Mouse (Mus musculus): Measurements from ENCODE around the gene Setd1b.

The Setd1b gene

DNA sequence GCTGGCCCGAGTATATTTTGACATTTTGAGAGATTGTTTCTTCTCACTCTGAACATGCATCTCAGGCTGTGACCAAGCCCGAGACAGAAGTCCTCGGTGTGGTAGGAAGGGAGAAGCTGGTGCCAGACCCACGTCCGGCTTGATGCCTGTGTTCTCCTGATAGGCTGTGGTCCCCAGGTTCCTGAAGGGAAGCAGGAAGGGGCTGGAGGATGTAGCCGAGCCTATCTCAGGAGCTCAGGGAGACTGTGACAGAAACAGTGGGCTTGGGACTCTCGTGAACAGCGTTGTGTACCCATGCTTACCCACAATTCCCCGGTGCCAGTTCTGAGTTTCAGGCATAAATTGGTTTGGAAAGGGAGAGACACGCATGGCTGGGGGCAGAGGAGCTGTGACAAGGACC, 23.2 kb upstream of the Setd1b start:
- TF ChIP-seq GATA4 (IDR thresholded peaks at IDR 0.05; ENCODE audit: insufficient replicate concordance, low read length): peak; percentile 25; the same call in 1 of the 2 replicates

DNA sequence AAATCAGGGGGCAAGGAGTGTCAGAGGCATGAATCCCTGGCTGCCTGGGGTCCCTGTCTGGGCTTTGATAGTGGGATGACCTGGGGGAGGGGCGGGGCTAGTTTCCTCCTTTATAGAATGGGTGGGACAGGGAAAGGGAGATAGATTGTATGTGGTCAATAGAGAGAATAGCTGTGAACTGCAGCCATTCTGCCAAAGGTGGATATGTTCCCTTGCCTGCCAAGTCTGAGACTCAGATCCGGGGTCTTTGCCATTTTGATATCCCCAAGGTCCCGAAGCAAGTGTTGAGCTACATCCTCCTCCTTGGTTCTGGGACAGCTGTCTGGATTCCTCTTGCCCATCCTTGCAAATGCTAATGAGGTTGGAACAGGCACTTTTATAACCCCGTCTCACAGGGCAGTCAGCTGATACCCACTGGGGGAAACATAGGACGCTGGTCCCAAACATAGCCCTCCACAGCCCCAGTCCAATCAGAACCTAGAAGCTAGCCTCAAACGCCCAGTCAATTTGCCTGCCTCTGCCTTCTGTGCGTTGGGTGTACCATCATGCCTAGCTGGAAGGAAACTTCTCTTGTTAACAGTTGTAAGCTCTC, 21.3 kb upstream of the Setd1b start:
- no peak for TF ChIP-seq GATA4 (IDR thresholded peaks at IDR 0.05; ENCODE audit: insufficient replicate concordance, low read length)

DNA sequence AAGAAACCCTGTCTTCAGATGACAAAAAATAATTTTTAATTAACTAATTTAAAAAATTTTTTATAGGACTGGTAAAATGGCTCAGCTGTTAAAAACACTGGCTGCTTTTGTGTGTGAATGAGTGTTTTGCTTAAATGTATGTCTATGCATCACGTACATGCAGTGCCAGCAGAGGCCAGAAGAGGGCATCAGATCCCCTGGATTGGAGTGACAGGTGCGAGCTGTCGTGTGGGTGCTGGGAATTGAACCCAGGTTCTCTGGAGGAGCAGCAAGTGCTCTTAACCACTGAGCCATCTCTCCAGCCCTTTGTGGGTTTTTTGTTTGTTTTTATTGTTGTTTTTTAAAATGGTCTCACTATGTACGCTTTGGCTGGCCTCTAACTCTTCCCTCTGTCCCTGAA, 19.8 kb upstream of the Setd1b start:
- no peak for TF ChIP-seq GATA4 (IDR thresholded peaks at IDR 0.05; ENCODE audit: insufficient replicate concordance, low read length)

DNA sequence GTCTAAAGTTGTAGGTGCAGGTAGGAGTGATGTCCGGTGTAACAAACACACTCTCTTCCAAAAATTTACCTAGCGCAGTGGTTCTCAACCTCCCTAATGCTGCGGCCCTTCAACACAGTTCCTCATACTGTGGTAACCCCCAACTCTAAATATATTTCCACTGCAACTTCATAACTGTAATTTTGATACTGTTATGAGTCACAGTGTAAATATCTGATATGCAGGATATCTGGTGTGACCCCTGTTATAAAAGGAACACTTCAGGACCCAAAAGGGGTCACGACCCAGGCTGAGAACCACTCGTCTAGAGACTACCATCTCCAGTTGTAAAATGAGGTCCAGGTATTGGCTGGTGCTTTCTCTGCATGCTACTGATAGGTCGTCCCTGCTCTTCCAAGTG, 16.9 kb upstream of the Setd1b start:
- TF ChIP-seq GATA4 (IDR thresholded peaks at IDR 0.05; ENCODE audit: insufficient replicate concordance, low read length): no peak

DNA sequence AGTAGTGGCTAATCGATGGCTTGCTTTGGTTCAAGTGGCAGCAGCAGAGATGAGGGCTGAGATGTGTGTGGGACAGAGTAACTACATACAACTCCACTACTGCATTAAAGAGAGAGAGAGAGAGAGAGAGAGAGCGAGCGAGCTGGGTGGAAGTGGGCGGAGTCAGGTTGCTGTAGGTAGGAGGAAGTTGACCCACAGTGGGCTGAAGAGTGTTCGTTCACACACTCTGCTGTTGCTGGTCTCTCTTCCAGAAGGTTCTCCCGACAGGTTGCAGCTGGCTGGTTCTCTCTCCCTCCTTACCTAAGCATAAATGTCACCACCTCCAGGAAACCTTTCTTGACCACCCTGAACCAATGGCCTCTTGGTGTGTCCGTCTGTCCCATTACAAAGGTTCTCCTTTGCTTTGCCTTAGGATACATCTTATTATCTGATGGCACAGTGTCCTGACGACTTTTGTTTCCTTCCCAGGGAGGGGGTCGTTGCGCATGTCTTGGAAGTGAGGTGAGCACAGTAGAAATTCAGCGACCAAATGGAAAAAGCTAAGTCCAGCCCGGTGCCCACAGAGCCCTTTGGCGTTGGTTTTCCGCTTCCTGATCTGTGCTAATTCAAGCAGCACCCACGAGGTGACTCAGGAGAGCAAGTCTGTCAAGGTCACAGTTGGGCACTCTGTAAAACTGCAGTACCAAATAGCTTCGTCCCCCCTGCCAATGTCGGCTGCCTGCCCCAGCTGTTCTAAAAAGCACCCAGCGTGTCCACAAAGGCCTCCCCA, 16.2 kb upstream of the Setd1b start:
- TF ChIP-seq GATA4 (IDR thresholded peaks at IDR 0.05; ENCODE audit: insufficient replicate concordance, low read length): no peak

DNA sequence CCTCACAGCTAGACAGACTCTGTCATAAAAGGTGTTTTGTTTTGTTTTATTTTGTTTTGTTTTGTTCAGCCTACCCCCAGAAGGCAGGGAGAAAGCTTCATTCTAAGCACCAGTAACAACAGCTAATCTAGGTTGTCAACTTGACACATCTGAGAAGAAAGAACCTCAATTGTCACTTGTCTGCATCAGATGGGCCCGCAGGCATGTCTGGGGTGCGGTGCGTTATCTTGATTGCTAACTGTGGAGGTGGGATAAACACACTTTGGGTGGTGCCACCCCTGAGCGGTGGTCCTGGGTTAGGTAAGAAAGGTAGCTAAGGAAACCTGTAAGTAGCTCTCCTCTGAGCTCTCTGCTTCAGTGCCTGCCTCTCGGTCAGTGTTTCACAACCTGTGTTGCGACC, 15.0 kb upstream of the Setd1b start:
- no peak for TF ChIP-seq GATA4 (IDR thresholded peaks at IDR 0.05; ENCODE audit: insufficient replicate concordance, low read length)

DNA sequence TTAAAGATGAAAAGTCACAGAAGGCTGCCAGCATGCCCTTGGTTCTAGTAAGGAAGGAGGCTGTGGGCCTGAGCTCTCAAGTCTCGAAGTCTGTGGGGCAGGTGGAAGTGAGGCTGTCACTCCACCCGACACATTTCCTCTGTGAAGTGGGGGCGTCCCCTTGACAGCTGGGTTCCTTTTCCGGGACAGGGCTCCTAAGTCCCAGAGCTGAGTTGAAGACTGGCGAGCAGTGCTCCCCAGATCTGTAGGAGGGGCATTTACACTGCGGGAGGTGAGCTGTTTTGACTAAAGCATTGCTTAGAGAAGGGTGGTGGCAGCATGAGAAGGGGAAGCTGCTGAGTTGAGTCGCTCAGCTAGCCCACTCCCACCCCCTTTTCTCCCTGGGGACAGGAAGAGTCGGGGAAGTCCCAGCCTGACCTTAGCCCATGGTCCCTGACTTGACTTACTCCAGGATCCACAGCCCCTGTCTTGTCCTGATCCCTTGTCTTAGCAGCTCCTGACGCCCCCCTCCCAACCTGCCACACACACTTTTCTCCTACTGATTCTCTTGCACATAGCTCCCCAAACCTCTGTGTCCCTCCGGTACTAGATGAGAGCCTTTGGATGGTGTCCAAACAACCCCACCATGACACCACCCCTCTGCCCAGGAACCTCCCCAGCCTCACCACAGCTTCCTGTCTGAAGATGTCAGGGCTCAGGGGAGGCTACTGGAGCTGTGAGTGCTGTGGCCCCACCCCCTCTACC, 13.4 kb upstream of the Setd1b start:
- no peak for TF ChIP-seq GATA4 (IDR thresholded peaks at IDR 0.05; ENCODE audit: insufficient replicate concordance, low read length)

DNA sequence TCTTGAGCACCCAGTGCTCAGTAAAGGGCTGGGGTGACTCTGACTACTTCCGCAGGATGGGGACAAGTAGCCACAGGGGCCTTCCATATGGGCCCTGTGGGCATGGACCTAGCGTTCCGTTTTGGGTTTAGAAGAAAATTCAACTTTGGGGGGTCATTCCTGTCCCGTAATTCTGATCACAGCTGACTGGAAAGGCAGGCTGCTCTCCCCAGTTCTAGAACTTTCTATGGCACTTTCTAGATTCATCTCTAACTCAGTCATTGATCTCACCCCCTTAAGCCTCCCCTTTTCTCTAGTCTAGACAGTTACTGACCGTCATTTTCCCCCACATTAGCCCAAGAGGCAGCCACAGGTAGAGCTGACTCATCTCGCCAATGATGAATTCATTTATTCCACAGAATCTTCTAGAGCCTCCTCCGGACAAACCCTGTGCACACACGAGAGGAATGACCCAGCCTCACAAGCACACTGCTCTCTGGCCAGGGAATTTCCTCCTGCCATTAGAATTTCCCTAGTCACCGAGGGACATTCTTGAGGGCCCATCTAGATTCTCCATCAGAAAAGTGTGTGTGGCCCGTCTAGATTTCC, 12.7 kb upstream of the Setd1b start:
- no peak for TF ChIP-seq GATA4 (IDR thresholded peaks at IDR 0.05; ENCODE audit: insufficient replicate concordance, low read length)

DNA sequence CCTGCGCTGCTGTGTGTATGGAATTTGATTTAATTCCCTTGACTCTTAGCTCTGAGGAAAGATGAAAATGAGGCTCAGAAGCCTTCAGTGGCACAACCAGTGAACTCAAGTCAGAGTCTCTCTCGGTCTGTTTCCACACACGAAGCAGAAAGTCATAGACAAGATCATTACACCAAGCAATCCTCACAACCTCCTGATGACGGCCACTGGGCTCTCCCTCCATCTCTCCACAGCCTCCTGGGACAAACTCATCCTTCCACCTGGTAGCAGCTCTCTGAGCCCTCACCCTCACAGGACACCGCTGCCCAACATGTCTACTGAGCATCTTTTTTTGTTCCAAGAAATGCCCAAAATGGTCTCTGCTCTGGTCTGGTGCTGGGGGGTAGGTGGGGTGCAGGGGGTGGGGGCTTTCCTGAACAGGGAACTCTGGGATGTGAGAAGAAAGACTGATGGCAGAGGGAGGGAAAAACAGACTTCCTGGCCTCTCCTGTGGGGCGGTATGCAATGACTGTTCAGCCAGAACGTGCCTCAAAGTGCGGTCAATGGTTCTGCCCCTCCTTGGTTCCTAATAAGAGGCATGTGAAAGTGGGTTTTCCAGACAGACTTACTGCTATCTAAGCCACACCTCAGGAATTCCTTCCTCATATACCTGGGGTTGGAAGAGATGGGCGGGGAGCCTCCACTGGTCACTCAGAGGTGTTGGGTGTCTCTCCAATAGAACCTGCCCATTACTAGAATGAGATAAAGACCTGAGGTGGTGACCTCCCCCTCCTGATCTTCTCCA, 11.8 kb upstream of the Setd1b start:
- no peak for TF ChIP-seq GATA4 (IDR thresholded peaks at IDR 0.05; ENCODE audit: insufficient replicate concordance, low read length)

DNA sequence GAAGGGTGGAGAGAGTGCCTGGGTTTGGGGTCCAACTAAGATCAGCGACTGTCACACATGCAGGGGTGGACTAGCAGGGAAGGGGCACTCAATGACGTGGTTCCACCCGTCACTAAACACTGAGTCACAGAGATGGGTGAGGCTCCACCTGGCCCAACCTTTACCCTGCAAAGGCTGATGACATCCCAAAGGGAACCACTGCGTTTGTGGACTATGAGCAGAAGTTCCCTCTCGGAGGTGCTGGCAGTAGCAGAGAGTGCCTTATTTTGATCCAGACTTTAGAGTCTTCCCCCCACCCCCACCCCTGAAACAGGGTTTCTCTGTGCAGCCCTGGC, 11.2 kb upstream of the Setd1b start:
- no peak for TF ChIP-seq GATA4 (IDR thresholded peaks at IDR 0.05; ENCODE audit: insufficient replicate concordance, low read length)

DNA sequence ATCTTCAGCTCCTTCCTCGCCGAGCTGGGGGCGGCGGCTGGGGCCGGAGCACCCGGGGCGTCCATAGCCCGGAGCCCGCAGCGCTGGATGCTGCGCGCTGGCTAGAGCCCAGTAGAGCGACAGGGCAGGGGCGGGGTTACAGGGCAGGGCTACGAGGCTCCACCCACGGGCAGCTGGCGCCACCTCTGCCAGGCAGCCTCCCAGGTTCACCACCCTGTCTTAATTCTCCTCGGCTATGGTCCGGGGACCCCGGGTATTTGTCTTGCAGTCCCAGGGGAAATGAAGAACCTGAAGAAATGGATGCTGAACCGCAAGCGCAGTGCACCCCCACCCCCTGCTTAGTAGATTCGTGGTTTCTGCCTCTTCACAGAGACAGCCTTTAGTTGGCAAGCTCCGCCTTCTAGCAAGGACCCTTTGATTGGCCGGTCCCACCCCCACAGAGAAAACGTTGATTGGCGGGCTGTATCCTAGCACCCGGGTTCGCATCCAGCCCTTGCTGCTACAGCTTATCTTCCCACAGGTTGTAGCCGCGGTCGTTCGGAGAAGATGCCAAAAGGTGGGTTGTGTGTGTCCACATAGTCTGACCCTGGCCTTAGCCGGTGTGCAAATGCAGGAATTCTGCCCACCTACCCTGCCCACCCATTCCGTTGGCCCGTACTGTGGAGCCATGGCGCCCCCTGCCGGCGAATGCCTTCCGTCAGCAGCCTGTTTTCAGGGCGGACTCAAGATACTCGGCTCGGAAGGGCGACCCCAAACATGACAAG, 9.5 kb upstream of the Setd1b start, which contains the start of gene Rhof:
Gene Rhof, minus strand, starts transcription at position 385 of the 764 bp plus-strand sequence.
- no peak for TF ChIP-seq GATA4 (IDR thresholded peaks at IDR 0.05; ENCODE audit: insufficient replicate concordance, low read length)

DNA sequence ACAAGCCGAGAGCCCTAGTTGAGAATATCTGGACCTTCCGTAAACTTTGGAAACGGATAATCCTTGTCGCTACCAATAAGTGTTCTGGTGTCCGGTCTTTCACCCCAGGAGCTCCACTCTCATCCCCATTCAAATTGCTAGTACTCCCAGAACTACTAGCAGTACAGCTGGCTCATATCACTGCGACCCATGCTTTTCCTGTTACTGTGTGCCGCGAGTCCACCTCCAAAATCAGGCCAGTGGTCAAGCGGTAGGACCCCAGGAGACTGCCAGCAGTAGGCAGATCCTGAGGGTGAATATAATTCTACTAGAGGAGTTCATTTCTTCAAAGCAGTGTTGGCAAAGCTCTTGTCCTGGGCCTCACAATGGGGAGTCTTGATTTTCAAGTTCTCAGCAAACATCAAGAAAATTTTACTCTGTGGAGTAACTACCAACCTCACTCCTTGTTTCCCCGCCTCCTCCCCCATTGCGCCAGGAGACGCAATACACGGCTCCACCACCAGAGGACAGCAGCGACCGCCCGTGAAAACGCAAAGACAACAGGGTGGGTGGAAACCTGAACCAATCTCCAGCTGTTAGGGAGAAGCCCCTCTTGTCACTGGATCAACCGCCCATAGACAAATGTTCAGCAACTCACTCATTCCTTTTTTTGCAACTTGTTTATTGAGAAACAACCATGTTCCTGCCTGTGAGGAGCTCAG, 8.8 kb upstream of the Setd1b start:
- no peak for TF ChIP-seq GATA4 (IDR thresholded peaks at IDR 0.05; ENCODE audit: insufficient replicate concordance, low read length)

DNA sequence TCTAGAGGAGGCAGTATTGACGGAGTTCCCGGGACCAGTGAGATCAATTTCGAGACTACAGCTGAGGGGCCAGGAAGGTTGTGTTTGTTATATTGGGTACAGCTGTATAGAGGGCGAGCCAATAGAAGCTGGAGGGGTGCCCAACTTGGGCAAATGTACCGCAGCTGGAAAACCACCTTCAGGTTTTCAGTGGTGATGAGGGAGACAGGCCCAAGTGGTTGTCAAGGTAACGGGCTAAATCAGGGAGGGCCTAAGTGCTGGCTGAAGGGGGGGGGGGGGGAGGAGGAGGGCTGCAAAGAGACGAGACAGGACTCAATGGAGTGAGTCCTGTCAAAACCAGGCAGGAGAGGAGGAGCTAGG, 8.2 kb upstream of the Setd1b start:
- no peak for TF ChIP-seq GATA4 (IDR thresholded peaks at IDR 0.05; ENCODE audit: insufficient replicate concordance, low read length)

Measured in liver, adult (tissue).